Mouse (Mus musculus): ENCODE data around the gene Hoxd4. TPM values are rescaled to one million over a fixed set of nuclear protein-coding genes. Genes with fewer than 3 reads are reported as not detected.

The Hoxd4 gene
- polyA plus RNA-seq, 1 experiment from 2014 or later, result 1.9 TPM

DNA sequence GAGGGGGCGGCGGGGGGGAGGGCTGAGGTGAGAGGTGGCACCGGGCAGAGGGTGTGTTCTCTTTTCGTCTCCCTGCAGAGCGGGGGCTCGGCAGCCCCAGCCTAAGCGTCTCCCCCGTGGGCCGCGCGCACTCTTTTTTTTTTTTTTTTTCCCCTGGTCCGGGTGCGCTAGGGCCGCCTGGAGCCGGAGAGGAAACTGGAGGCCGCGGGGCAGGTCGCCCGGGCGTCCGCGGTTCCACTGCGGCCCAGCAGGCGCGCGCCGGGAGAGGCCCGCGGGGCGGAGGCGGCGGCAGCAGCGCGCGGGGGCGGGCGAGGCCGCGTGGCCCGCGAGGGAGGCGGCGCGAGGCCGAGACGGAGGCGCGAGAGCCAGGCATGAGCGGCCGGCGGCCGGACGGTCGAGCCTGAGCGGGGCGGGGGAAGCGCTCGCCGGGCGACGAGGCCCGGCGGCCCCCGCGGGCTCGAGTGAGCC is 6.7 kb upstream of the Hoxd4 start:
- 1% methylated on average over 45 of the region's 66 CpGs for WGBS
- no peak for DNase-seq (ENCODE audit: low spot score)

GRCm38 (mm10) chr2:74705467-74706089 is 6.2 kb upstream of the Hoxd4 start:
- H3K36me3 ChIP-seq (ENCODE audit: control insufficient read depth, insufficient read depth, low read length), result no peaks in the 10 kb centered on the region
- peak overlapping the region; percentile 92 for H3K4me2 ChIP-seq (ENCODE audit: low read depth, severe bottlenecking)
- peaks cover 28% of the 10 kb centered on the region for H3K4me1 ChIP-seq (ENCODE audit: control insufficient read depth, insufficient read depth, low read length)
- H3K9me3 ChIP-seq (ENCODE audit: control insufficient read depth, low read length), result no peaks in the 10 kb centered on the region
- DNase-seq (ENCODE audit: low spot score) (peak; percentile 83), ATAC-seq (ENCODE audit: insufficient number of reproducible peaks, low FRiP score, low TSS enrichment, low read depth) (0 out of 2 replicates have a peak, but pooled peaks have one; percentile 5)
- H3K27me3 ChIP-seq (ENCODE audit: control insufficient read depth, insufficient read depth, low read length), result no peaks in the 10 kb centered on the region
- H3K9ac ChIP-seq (ENCODE audit: low read length), result peak overlapping the region; percentile 96
- peak overlapping the region; percentile 55 for H3K4me3 ChIP-seq (ENCODE audit: low read depth, low read length)
- peak overlapping the region; percentile 99 for H3K27ac ChIP-seq (replicated peaks; ENCODE audit: low read depth, low read length)
- under 1% methylated on average over 74 of the region's 85 CpGs for WGBS

More for the DNA sequence above, 6.7 kb upstream of the Hoxd4 start:
- Histone ChIP-seq H3K4me2 (ENCODE audit: low read depth, severe bottlenecking) (peak overlapping the region; percentile 92), H3K36me3 (ENCODE audit: control insufficient read depth, insufficient read depth, low read length) (no peaks in the 10 kb centered on the region), H3K27ac (replicated peaks; ENCODE audit: low read depth, low read length) (peak overlapping the region; percentile 99), H3K9ac (ENCODE audit: low read length) (peak overlapping the region; percentile 96), H3K27me3 (ENCODE audit: control insufficient read depth, insufficient read depth, low read length) (no peaks in the 10 kb centered on the region), H3K4me3 (ENCODE audit: low read depth, low read length) (peak overlapping the region; percentile 55), H3K9me3 (ENCODE audit: control insufficient read depth, low read length) (no peaks in the 10 kb centered on the region), H3K4me1 (ENCODE audit: control insufficient read depth, insufficient read depth, low read length) (peaks cover 30% of the 10 kb centered on the region)
- ATAC-seq (ENCODE audit: insufficient number of reproducible peaks, low FRiP score, low TSS enrichment, low read depth), result 0 out of 2 replicates have a peak, but pooled peaks have one; percentile 7

DNA sequence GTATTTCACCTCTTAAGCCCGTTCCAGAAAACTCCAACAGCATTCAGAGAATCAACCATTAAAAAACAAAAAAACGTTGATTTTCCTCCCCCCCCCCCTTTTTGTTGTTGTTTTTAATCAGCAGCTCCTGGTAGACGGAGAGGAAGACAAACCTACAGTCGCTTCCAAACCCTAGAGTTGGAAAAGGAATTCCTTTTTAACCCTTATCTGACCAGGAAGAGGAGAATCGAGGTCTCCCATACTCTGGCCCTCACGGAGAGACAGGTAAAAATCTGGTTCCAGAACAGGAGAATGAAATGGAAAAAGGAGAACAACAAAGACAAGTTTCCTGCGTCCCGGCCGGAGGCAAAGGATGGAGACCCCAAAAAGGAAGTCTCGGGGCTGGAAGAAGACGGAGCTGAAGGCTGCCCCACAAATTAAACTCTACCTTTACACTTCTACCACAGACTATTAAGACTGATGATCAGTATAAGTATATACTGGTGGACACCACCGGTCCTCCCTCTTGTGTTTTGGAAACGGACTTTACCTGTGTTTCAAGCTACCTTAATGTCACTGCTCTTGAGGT is 5.3 kb upstream of the Hoxd4 start:
- no peaks in the 10 kb centered on the region for H3K27me3 ChIP-seq (ENCODE audit: control insufficient read depth, insufficient read depth, low read length)
- H3K4me3 ChIP-seq (ENCODE audit: low read depth, low read length), result peak overlapping the region; percentile 55
- 1% methylated on average over 13 of the region's 13 CpGs for WGBS

GRCm38 (mm10) chr2:74707599-74707998 is 4.1 kb upstream of the Hoxd4 start:
- no peak overlapping the region for H3K27ac ChIP-seq (replicated peaks; ENCODE audit: low read depth, low read length)
- peak; percentile 47 for DNase-seq (ENCODE audit: low spot score)
- WGBS, result 5% methylated on average over 7 of the region's 7 CpGs
- H3K9ac ChIP-seq (ENCODE audit: low read length), result no peak overlapping the region; the same call in 1 of the 2 replicates
- H3K4me2 ChIP-seq (ENCODE audit: low read depth, severe bottlenecking), result peak overlapping the region; percentile 92; the same call in 1 of the 2 replicates
- H3K36me3 ChIP-seq (ENCODE audit: control insufficient read depth, insufficient read depth, low read length), result no peaks in the 10 kb centered on the region
- no peaks in the 10 kb centered on the region for H3K27me3 ChIP-seq (ENCODE audit: control insufficient read depth, insufficient read depth, low read length)
- peak overlapping the region; percentile 10 for H3K4me3 ChIP-seq (ENCODE audit: low read depth, low read length)
- no peaks in the 10 kb centered on the region for H3K9me3 ChIP-seq (ENCODE audit: control insufficient read depth, low read length)
- peaks cover 22% of the 10 kb centered on the region for H3K4me1 ChIP-seq (ENCODE audit: control insufficient read depth, insufficient read depth, low read length)
- ATAC-seq (ENCODE audit: insufficient number of reproducible peaks, low FRiP score, low TSS enrichment, low read depth), result no peak

More for the DNA sequence above, 5.3 kb upstream of the Hoxd4 start:
- Histone ChIP-seq H3K4me1 (ENCODE audit: control insufficient read depth, insufficient read depth, low read length) (peaks cover 22% of the 10 kb centered on the region), H3K9ac (ENCODE audit: low read length) (peak overlapping the region; percentile 96), H3K36me3 (ENCODE audit: control insufficient read depth, insufficient read depth, low read length) (no peaks in the 10 kb centered on the region), H3K27ac (replicated peaks; ENCODE audit: low read depth, low read length) (peak overlapping the region; percentile 18; the same call in 1 of the 2 replicates), H3K9me3 (ENCODE audit: control insufficient read depth, low read length) (no peaks in the 10 kb centered on the region), H3K4me2 (ENCODE audit: low read depth, severe bottlenecking) (peak overlapping the region; percentile 92)
- DNase-seq (ENCODE audit: low spot score) (peak; percentile 50), ATAC-seq (ENCODE audit: insufficient number of reproducible peaks, low FRiP score, low TSS enrichment, low read depth) (no peak)

DNA sequence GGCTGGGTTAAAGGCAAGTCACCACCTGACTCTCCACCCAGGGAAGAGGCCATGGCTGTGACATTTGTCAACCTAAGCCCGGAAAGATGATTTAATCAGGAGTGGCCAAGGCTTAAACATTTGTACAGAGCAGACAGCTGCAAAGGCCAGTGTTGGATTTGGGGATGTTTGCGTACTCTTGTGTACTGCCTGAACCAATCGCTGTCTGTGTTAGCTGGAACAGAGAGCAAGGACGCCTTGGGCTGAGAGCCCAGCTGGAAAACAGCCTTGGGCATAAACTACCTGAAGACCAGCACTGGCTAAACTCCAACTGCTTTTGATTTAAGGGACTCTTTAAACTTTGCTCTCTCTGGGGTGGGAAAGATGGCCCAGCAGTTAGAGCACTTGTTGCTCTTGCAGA is 3.1 kb upstream of the Hoxd4 start:
- 8% methylated on average over 4 of the region's 4 CpGs for WGBS
- H3K4me3 ChIP-seq (ENCODE audit: low read depth, low read length), result no peak overlapping the region
- DNase-seq (ENCODE audit: low spot score), result peak; percentile 44
- H3K4me1 ChIP-seq (ENCODE audit: control insufficient read depth, insufficient read depth, low read length), result peaks cover 20% of the 10 kb centered on the region
- peak overlapping the region; percentile 92 for H3K4me2 ChIP-seq (ENCODE audit: low read depth, severe bottlenecking)
- peak overlapping the region; percentile 17; the same call in 1 of the 2 replicates for H3K9ac ChIP-seq (ENCODE audit: low read length)
- no peaks in the 10 kb centered on the region for H3K36me3 ChIP-seq (ENCODE audit: control insufficient read depth, insufficient read depth, low read length)
- no peak for ATAC-seq (ENCODE audit: insufficient number of reproducible peaks, low FRiP score, low TSS enrichment, low read depth)
- H3K9me3 ChIP-seq (ENCODE audit: control insufficient read depth, low read length), result no peaks in the 10 kb centered on the region
- H3K27me3 ChIP-seq (ENCODE audit: control insufficient read depth, insufficient read depth, low read length), result no peaks in the 10 kb centered on the region
- no peak overlapping the region for H3K27ac ChIP-seq (replicated peaks; ENCODE audit: low read depth, low read length)

DNA sequence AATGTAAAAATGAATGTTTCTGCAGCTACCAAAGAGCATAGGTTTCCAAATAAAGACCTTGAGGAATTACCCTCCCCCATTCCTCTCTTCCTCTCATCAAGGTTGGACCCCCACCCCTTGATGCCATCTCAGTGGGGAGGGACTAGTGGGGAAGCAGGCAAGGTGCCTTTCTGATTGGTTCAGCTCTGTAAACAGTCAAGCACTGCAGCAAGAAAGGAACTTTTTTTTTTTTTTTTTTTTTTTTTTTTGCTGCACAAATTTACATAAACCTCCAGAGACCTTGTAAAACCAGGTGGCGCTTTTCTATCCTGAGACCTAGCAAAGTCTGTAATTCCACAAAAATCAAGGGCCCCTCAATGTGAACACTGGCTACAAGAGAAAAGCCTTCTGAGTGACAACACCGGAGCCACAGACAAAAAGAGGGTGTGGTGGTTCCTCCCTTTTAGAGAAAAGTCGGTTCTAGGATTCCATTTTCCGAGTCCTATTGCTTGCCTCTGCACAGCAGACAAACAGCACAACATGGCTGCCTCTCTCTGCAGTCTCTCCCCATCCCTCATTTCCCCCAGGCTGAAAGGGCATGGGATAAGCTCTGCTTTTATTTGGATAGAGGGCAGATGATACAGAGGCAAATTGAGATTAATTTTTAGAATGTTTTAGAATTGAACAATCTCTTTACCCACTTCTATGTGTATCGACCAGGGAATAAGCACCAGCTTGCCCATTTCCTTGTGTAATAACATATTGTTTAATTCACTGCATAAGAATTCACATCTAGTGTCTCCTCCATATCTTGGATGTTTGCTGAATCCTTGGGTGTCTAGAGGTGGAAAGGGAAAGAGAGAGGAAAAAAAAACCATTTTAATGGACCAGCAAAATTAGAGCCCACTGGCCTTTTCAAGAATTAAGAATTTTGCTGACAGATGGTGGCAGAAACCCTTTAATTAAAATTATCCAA is 2.0 kb upstream of the Hoxd4 start:
- Histone ChIP-seq H3K4me2 (ENCODE audit: low read depth, severe bottlenecking) (no peak overlapping the region), H3K9ac (ENCODE audit: low read length) (no peak overlapping the region), H3K36me3 (ENCODE audit: control insufficient read depth, insufficient read depth, low read length) (no peaks in the 10 kb centered on the region), H3K4me3 (ENCODE audit: low read depth, low read length) (no peak overlapping the region), H3K4me1 (ENCODE audit: control insufficient read depth, insufficient read depth, low read length) (peaks cover 20% of the 10 kb centered on the region), H3K9me3 (ENCODE audit: control insufficient read depth, low read length) (no peaks in the 10 kb centered on the region), H3K27ac (replicated peaks; ENCODE audit: low read depth, low read length) (no peak overlapping the region), H3K27me3 (ENCODE audit: control insufficient read depth, insufficient read depth, low read length) (no peaks in the 10 kb centered on the region)
- ATAC-seq (ENCODE audit: insufficient number of reproducible peaks, low FRiP score, low TSS enrichment, low read depth) (no peak), DNase-seq (ENCODE audit: low spot score) (peak; percentile 38)
- WGBS, result 9% methylated on average over 5 of the region's 5 CpGs

- no peaks in the 10 kb centered on the region for H3K27me3 ChIP-seq (ENCODE audit: control insufficient read depth, insufficient read depth, low read length)
- H3K27ac ChIP-seq (replicated peaks; ENCODE audit: low read depth, low read length), result peak overlapping the region; percentile 88; the same call in 1 of the 2 replicates
- H3K9me3 ChIP-seq (ENCODE audit: control insufficient read depth, low read length), result no peaks in the 10 kb centered on the region
- DNase-seq (ENCODE audit: low spot score), result peak; percentile 42
- peak overlapping the region; percentile 74 for H3K4me3 ChIP-seq (ENCODE audit: low read depth, low read length)
- no peak for ATAC-seq (ENCODE audit: insufficient number of reproducible peaks, low FRiP score, low TSS enrichment, low read depth)
- H3K4me1 ChIP-seq (ENCODE audit: control insufficient read depth, insufficient read depth, low read length), result peaks cover 30% of the 10 kb centered on the region
- peak overlapping the region; percentile 91; the same call in 1 of the 2 replicates for H3K9ac ChIP-seq (ENCODE audit: low read length)
- peak overlapping the region; percentile 86 for H3K4me2 ChIP-seq (ENCODE audit: low read depth, severe bottlenecking)
- H3K36me3 ChIP-seq (ENCODE audit: control insufficient read depth, insufficient read depth, low read length), result no peaks in the 10 kb centered on the region
- WGBS, result 1% methylated on average over 16 of the region's 16 CpGs
Measured at GRCm38 (mm10) chr2:74710929-74711543, 693 bp upstream of the Hoxd4 start.

Data from limb, embryonic 11.5 days (tissue).